Mouse (Mus musculus): ENCODE measurements at regions not wholly inside any gene's neighbourhood (a gene's known extent, or its start where the extent isn't known, plus 50 kb on each side); places are given as distances from the start of the nearest gene placed in this dataset.

DNA sequence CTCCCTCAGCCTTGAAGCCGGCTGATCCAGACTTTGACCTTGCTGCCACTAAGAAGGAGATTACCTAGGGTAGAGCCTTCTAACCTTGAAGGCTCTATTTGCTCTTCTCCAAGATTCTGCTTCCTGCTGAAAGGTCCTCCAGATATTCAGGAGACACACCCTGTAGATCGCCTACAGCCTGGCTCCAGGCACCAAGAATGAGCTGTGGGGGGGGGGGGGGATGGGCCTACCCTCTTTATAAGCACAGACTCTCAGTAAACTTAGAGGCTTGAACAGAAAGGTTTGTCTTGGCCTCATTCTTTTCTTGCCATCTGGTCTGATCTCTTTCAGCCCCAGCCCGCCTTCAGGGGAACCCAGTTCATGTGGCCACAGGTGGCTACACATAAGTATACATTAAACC, 342.5 kb upstream of the Sema3a start:
- no peaks in the 10 kb centered on the region for H3K36me3 ChIP-seq (ENCODE audit: control insufficient read depth in 1 of 2, insufficient read depth in 2 of 2, low read length in 2 of 2)
- H3K4me1 ChIP-seq (ENCODE audit: control insufficient read depth in 1 of 2, insufficient read depth in 2 of 2, low read length in 2 of 2), result no peaks in the 10 kb centered on the region
- no peaks in the 10 kb centered on the region for H3K79me2 ChIP-seq (ENCODE audit: control insufficient read depth, insufficient read depth, low read length, poor library complexity)
- H3K27ac ChIP-seq (ENCODE audit: control insufficient read depth, low read depth, low read length), result no peak overlapping the region
- no peak for TF ChIP-seq RCOR1 (IDR thresholded peaks at IDR 0.05; ENCODE audit: low read depth, low read length)
- no peak for TF ChIP-seq USF1 (IDR thresholded peaks at IDR 0.05; ENCODE audit: low read depth, low read length)
- DNase-seq (ENCODE audit: low read depth, low spot score), result no peak
- no peak overlapping the region for H3K4me3 ChIP-seq (ENCODE audit: control insufficient read depth in 1 of 2, insufficient read depth in 1 of 2, low read depth in 2 of 2, low read length in 2 of 2)
- H3K9ac ChIP-seq (ENCODE audit: control insufficient read depth, low read depth, low read length, poor library complexity, severe bottlenecking), result no peak overlapping the region
- no peaks in the 10 kb centered on the region for H3K9me3 ChIP-seq (replicated peaks; ENCODE audit: insufficient read depth, low read length)
- no peaks in the 10 kb centered on the region for H3K27me3 ChIP-seq (ENCODE audit: control insufficient read depth in 1 of 2, insufficient read depth in 2 of 2, low read length in 2 of 2)

DNA sequence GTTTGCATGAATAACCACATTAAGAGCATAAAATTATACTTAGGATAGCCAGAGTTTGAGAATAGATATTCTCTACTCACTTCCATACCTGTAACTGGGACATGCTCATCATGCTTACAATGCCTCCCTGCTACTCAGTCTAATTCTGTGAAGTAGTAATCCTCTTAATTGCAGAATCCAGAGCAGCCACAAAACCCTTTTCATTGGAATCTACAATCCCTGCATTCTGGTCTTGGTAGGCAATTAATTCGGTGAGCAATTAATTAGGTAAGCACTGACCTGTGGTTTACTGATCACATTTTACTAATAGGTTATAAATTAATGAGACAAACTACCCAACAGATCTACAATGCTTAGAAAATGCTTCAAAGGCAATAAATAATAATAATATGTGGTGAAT, 316.5 kb upstream of the Sema3a start:
- TF ChIP-seq BHLHE40 (IDR thresholded peaks at IDR 0.05; ENCODE audit: borderline replicate concordance, low read depth, low read length), result no peak
- no peak for TF ChIP-seq GATA1 (IDR thresholded peaks at IDR 0.05; ENCODE audit: low read depth, low read length)
- no peak for TF ChIP-seq POLR2AphosphoS5 (IDR thresholded peaks at IDR 0.05; ENCODE audit: borderline replicate concordance, low read depth, low read length)
- TF ChIP-seq NELFE (IDR thresholded peaks at IDR 0.05; ENCODE audit: low read depth, low read length), result no peak
- TF ChIP-seq TCF12 (IDR thresholded peaks at IDR 0.05; ENCODE audit: low read depth, low read length), result no peak
- no peak for TF ChIP-seq POLR2A (IDR thresholded peaks at IDR 0.05; ENCODE audit: control insufficient read depth in 1 of 2, insufficient read depth in 1 of 2, low read depth in 1 of 2, low read length in 2 of 2, poor library complexity in 1 of 2)
- no peak for TF ChIP-seq RAD21 (IDR thresholded peaks at IDR 0.05; ENCODE audit: low read depth, low read length)
- no peak for TF ChIP-seq TAL1 (IDR thresholded peaks at IDR 0.05; ENCODE audit: low read length)
- no peak for TF ChIP-seq MEF2A (IDR thresholded peaks at IDR 0.05; ENCODE audit: extremely low read depth, insufficient replicate concordance, low read depth, low read length, poor library complexity, severe bottlenecking)
- no peak for TF ChIP-seq ZNF384 (IDR thresholded peaks at IDR 0.05; ENCODE audit: low read depth, low read length)
- TF ChIP-seq TBP (IDR thresholded peaks at IDR 0.05; ENCODE audit: low read depth, low read length), result no peak
- TF ChIP-seq MYC (IDR thresholded peaks at IDR 0.05; ENCODE audit: low read depth, low read length), result no peak
- no peak for TF ChIP-seq ETS1 (IDR thresholded peaks at IDR 0.05; ENCODE audit: low read depth, low read length)
- TF ChIP-seq MXI1 (IDR thresholded peaks at IDR 0.05; ENCODE audit: low read depth, low read length), result no peak
- TF ChIP-seq CHD1 (IDR thresholded peaks at IDR 0.05; ENCODE audit: low read depth, low read length), result no peak
- TF ChIP-seq CTCF (IDR thresholded peaks at IDR 0.05 in 2 of 3, conservative IDR thresholded peaks at IDR 0.05 in 1 of 3; ENCODE audit: control insufficient read depth in 1 of 3, insufficient read depth in 1 of 3, low read depth in 2 of 3, low read length in 3 of 3, poor library complexity in 1 of 3, severe bottlenecking in 1 of 3), result no peak

More for the DNA sequence above, 316.5 kb upstream of the Sema3a start:
- Histone ChIP-seq H3K4me3 (ENCODE audit: control insufficient read depth in 1 of 2, insufficient read depth in 1 of 2, low read depth in 2 of 2, low read length in 2 of 2) (no peak overlapping the region), H3K9ac (ENCODE audit: control insufficient read depth, low read depth, low read length, poor library complexity, severe bottlenecking) (no peak overlapping the region), H3K4me1 (ENCODE audit: control insufficient read depth in 1 of 2, insufficient read depth in 2 of 2, low read length in 2 of 2) (no peaks in the 10 kb centered on the region), H3K27ac (ENCODE audit: control insufficient read depth, low read depth, low read length) (no peak overlapping the region), H3K36me3 (ENCODE audit: control insufficient read depth in 1 of 2, insufficient read depth in 2 of 2, low read length in 2 of 2) (no peaks in the 10 kb centered on the region), H3K27me3 (ENCODE audit: control insufficient read depth in 1 of 2, insufficient read depth in 2 of 2, low read length in 2 of 2) (peaks cover 0 to 1% of the 10 kb centered on the region in 2 experiments; a peak in 1 of 4 replicates), H3K9me3 (replicated peaks; ENCODE audit: insufficient read depth, low read length) (no peaks in the 10 kb centered on the region), H3K79me2 (ENCODE audit: control insufficient read depth, insufficient read depth, low read length, poor library complexity) (no peaks in the 10 kb centered on the region)
- DNase-seq (ENCODE audit: low read depth, low spot score), result no peak

Data from MEL (cell line).